In the genomic region with DNA sequence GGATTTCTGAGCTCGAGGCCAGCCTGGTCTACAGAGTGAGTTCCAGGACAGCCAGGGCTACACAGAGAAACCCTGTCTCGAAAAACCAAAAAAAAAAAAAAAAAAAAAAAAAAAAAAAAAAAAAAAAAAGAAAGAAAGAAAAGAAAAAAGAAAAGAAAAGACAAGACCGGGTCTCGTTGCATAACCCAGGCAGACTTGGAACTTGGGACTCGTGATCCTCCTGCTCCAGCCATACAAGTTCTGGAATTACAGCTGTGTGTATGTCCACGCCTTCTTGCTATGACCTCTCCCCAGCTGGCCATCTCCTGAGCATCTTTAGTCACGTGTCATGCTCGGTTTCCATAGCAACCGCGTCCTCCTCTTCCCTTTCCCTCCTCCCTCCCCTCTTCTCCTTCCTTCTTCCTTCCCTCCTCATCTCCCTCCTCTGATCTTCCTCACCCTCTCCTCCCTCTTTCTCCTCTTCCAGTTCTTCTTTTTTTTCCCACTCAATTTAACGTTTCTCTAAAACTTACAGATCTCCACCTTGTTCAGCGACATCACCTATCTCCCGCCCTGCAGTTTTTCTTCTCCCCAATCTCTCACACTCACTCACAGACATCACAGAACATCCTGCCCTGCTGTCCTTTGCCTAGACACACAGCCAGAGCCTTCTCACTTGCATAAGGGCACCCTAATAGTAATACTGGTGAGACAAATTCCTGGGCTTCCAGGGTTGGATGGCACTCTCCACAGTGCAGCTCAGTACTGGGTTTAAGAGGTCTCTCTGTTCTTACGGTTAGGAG, we compare ENCODE assay signal across 13 mouse cellular contexts. TPM values are rescaled to one million over a fixed set of nuclear protein-coding genes. Genes with fewer than 3 reads are reported as not detected.
DNase-seq lines count a peak whose midpoint lies in the region; ATAC-seq and TF ChIP-seq lines count a peak whose summit lies in the region.
"Had no signal": no experiment of that assay in that cellular context is flagged by ENCODE, and none has a peak within 500 bp of the region (broad histone marks: within the 10 kb centered on the region; RNA-seq: fewer than 3 reads in every experiment).

No protein-coding gene starts in this region.

- 56% methylated on average over 14 of the region's 14 CpGs for WGBS in midbrain, embryonic 10.5 days
- 46% methylated on average over 13 of the region's 14 CpGs for WGBS in midbrain, embryonic 16.5 days
- 45% methylated on average over 13 of the region's 14 CpGs for WGBS in liver, postnatal 0 days (ENCODE audit: insufficient replicate concordance)

- H3K9ac ChIP-seq in midbrain, embryonic 16.5 days (ENCODE audit: low read depth, low read length), result no peak overlapping the region
- H3K9ac ChIP-seq in liver, postnatal 0 days (replicated peaks), result no peak overlapping the region
- H3K9ac ChIP-seq: embryonic facial prominence, embryonic 12.5 days; kidney, embryonic 15.5 days; neural tube, embryonic 13.5 days had no signal

- H3K27ac ChIP-seq in midbrain, embryonic 10.5 days (replicated peaks), result no peak overlapping the region
- H3K27ac ChIP-seq in midbrain, embryonic 16.5 days (ENCODE audit: low read length), result no peak overlapping the region
- no peak overlapping the region for H3K27ac ChIP-seq in liver, postnatal 0 days (ENCODE audit: low read depth)
- H3K27ac ChIP-seq: embryonic facial prominence, embryonic 12.5 days; kidney, embryonic 15.5 days; left cerebral cortex, adult 2 months; neural tube, embryonic 13.5 days had no signal

- H3K27me3 ChIP-seq in midbrain, embryonic 10.5 days (ENCODE audit: low read depth, poor library complexity, severe bottlenecking), result no peaks in the 10 kb centered on the region
- H3K27me3 ChIP-seq in midbrain, embryonic 16.5 days (ENCODE audit: control insufficient read depth, insufficient read depth, low read depth, low read length), result no peaks in the 10 kb centered on the region
- H3K27me3 ChIP-seq in liver, postnatal 0 days (ENCODE audit: insufficient read depth, low read length), result peaks cover 6% of the 10 kb centered on the region; the same call in 1 of the 2 replicates
- H3K27me3 ChIP-seq: embryonic facial prominence, embryonic 12.5 days; kidney, embryonic 15.5 days; neural tube, embryonic 13.5 days had no signal

- no peak for ATAC-seq in midbrain, embryonic 16.5 days
- no peak for ATAC-seq in liver, postnatal 0 days

- H3K36me3 ChIP-seq in midbrain, embryonic 10.5 days, result no peaks in the 10 kb centered on the region
- H3K36me3 ChIP-seq in midbrain, embryonic 16.5 days (ENCODE audit: control insufficient read depth, insufficient read depth, low read length), result no peaks in the 10 kb centered on the region
- no peaks in the 10 kb centered on the region for H3K36me3 ChIP-seq in liver, postnatal 0 days (replicated peaks; ENCODE audit: insufficient read depth, low read length)
- H3K36me3 ChIP-seq: embryonic facial prominence, embryonic 12.5 days; kidney, embryonic 15.5 days; neural tube, embryonic 13.5 days had no signal

- peak; percentile 36 for DNase-seq in midbrain, embryonic 10.5 days (ENCODE audit: low spot score)
- peak; percentile 40 for DNase-seq in ES-CJ7 (ENCODE audit: low read depth, low spot score)
- DNase-seq in brain, embryonic 14.5 days (ENCODE audit: low read depth), result peak; percentile 57
- DNase-seq in retina, embryonic 14.5 days (ENCODE audit: low spot score), result peak; percentile 71
- DNase-seq in adrenal gland, postnatal 25 days, result no peak
- DNase-seq in liver, postnatal 0 days, result no peak
- DNase-seq: liver; lung, postnatal 4 days had no signal

- TF ChIP-seq POLR2A in brain, embryonic 14.5 days (IDR thresholded peaks at IDR 0.05; ENCODE audit: borderline replicate concordance, extremely low read depth, insufficient read depth, insufficient read length, poor library complexity, severe bottlenecking), result no peak

- no peak for TF ChIP-seq EP300 in liver, postnatal 0 days (IDR thresholded peaks at IDR 0.05; ENCODE audit: low read depth)

- H3K4me3 ChIP-seq in midbrain, embryonic 10.5 days, result no peak overlapping the region
- H3K4me3 ChIP-seq in midbrain, embryonic 16.5 days (ENCODE audit: low read depth, low read length), result no peak overlapping the region
- no peak overlapping the region for H3K4me3 ChIP-seq in liver, postnatal 0 days (ENCODE audit: low read depth, low read length)
- H3K4me3 ChIP-seq: embryonic facial prominence, embryonic 12.5 days; kidney, embryonic 15.5 days; left cerebral cortex, adult 2 months; neural tube, embryonic 13.5 days had no signal

- H3K9me3 ChIP-seq in midbrain, embryonic 10.5 days (replicated peaks), result no peaks in the 10 kb centered on the region
- no peaks in the 10 kb centered on the region for H3K9me3 ChIP-seq in midbrain, embryonic 16.5 days (replicated peaks; ENCODE audit: control insufficient read depth, low read length, poor library complexity, severe bottlenecking)
- no peaks in the 10 kb centered on the region for H3K9me3 ChIP-seq in liver, postnatal 0 days (ENCODE audit: low read length)
- H3K9me3 ChIP-seq: embryonic facial prominence, embryonic 12.5 days; kidney, embryonic 15.5 days; neural tube, embryonic 13.5 days had no signal

- no peak overlapping the region for H3K4me2 ChIP-seq in midbrain, embryonic 16.5 days (ENCODE audit: low read length)
- H3K4me2 ChIP-seq in liver, postnatal 0 days (ENCODE audit: low read depth, low read length), result no peak overlapping the region
- H3K4me2 ChIP-seq: embryonic facial prominence, embryonic 12.5 days; kidney, embryonic 15.5 days; neural tube, embryonic 13.5 days had no signal

- no peak for TF ChIP-seq CTCF in brain, embryonic 14.5 days (IDR thresholded peaks at IDR 0.05; ENCODE audit: borderline replicate concordance, extremely low read depth, insufficient read depth, insufficient read length)
- TF ChIP-seq CTCF in liver, postnatal 0 days (IDR thresholded peaks at IDR 0.05; ENCODE audit: low read depth), result no peak

- 0 out of 2 replicates have a peak, but pooled peaks cover 7% of the 10 kb centered on the region for H3K4me1 ChIP-seq in midbrain, embryonic 10.5 days
- no peaks in the 10 kb centered on the region for H3K4me1 ChIP-seq in midbrain, embryonic 16.5 days (ENCODE audit: control insufficient read depth, insufficient read depth, low read length)
- H3K4me1 ChIP-seq in liver, postnatal 0 days (ENCODE audit: insufficient read depth), result no peaks in the 10 kb centered on the region
- H3K4me1 ChIP-seq: embryonic facial prominence, embryonic 12.5 days; kidney, embryonic 15.5 days; neural tube, embryonic 13.5 days had no signal

RNA-seq across cellular contexts. Expression of gene Tnfrsf9, which starts 12.8 kb away (rescaled TPM):
- 0.21 and 0.33 TPM in 2 replicates for polyA plus RNA-seq in midbrain, embryonic 10.5 days (2016; fragmentation: Nextera tagmentation; extraction: Ambion mirVana)
- polyA plus RNA-seq in midbrain, embryonic 16.5 days (2015; fragmentation: Nextera tagmentation; extraction: Ambion mirVana), result 0.27 and 0.38 TPM in 2 replicates
- 0.25 and 0.35 TPM in 2 replicates for polyA plus RNA-seq in brain, embryonic 14.5 days (2012; rRNA removed)
- total RNA-seq in adrenal gland, postnatal 25 days (2021), result 0.15 TPM in 1 of 2 replicates, not detected in the other
- 0.33 and 0.36 TPM in 2 replicates for polyA plus RNA-seq in liver, postnatal 0 days (2015; fragmentation: Nextera tagmentation; extraction: Ambion mirVana)

RNA-seq across cellular contexts. Expression of gene Park7, which starts 12.9 kb away (rescaled TPM):
- 456 and 487 TPM in 2 replicates for polyA plus RNA-seq in midbrain, embryonic 10.5 days (2016; fragmentation: Nextera tagmentation; extraction: Ambion mirVana)
- 359 and 371 TPM in 2 replicates for polyA plus RNA-seq in midbrain, embryonic 16.5 days (2015; fragmentation: Nextera tagmentation; extraction: Ambion mirVana)
- 268 and 286 TPM in 2 replicates for polyA plus RNA-seq in brain, embryonic 14.5 days (2012; rRNA removed)
- 284 and 290 TPM in 2 replicates for total RNA-seq in adrenal gland, postnatal 25 days (2021)
- 227 and 228 TPM in 2 replicates for polyA plus RNA-seq in liver, postnatal 0 days (2015; fragmentation: Nextera tagmentation; extraction: Ambion mirVana)

Comparison
In these comparisons a context has a peak if more than half of its experiments do, and no peak if none do; other contexts are left out.
1. DNase-seq: peak in midbrain, embryonic 10.5 days (single experiment), ES-CJ7 (single experiment), brain, embryonic 14.5 days (single experiment) and retina, embryonic 14.5 days (single experiment); none in adrenal gland, postnatal 25 days (single experiment) and liver, postnatal 0 days (single experiment).